Mouse (Mus musculus) hindbrain, embryonic 14.5 days (tissue): ENCODE results near the gene Amn. TPM values are rescaled to one million over a fixed set of nuclear protein-coding genes. Genes with fewer than 3 reads are reported as not detected.

Source experiments
- ATAC-seq: fragments of 200-750 bp; cut with Nextera tagmentation; 2 replicates; pipeline ENCODE4 v1.8.0; 2017; ENCODE audit warnings: moderate number of reproducible peaks, mild to moderate bottlenecking, moderate TSS enrichment, moderate library complexity; ENCODE audit not compliant: low FRiP score
- DNase-seq: peaks from one replicate; pipeline ENCODE4 v3.0.0-alpha.2; 2015; ENCODE audit warnings: low spot score
- H3K27ac ChIP-seq: fragments of 300-500 bp; sonication (generic); 2 replicates; pipeline ENCODE4 v1.5.1; 2014; ENCODE audit warnings: mild to moderate bottlenecking, moderate library complexity
- H3K27me3 ChIP-seq: fragments of 300-500 bp; sonication (generic); 2 replicates; pipeline ENCODE4 v1.6.1; 2014; ENCODE audit warnings: mild to moderate bottlenecking, low read length, mixed read lengths; ENCODE audit not compliant: control insufficient read depth, insufficient read depth
- H3K36me3 ChIP-seq: fragments of 300-500 bp; sonication (generic); replicated peaks from 2 replicates; pipeline ENCODE4 v1.6.1; 2014; ENCODE audit not compliant: control insufficient read depth, insufficient read depth
- H3K4me1 ChIP-seq: fragments of 300-500 bp; sonication (generic); replicated peaks from 2 replicates; pipeline ENCODE4 v1.6.1; 2014; ENCODE audit warnings: antibody characterized with exemption, low read length, mixed read lengths; ENCODE audit not compliant: control insufficient read depth, insufficient read depth
- H3K4me2 ChIP-seq: fragments of 300-500 bp; sonication (generic); replicated peaks from 2 replicates; pipeline ENCODE4 v1.6.1; 2014; ENCODE audit warnings: mild to moderate bottlenecking, moderate library complexity
- H3K4me3 ChIP-seq: fragments of 300-500 bp; sonication (generic); replicated peaks from 2 replicates; pipeline ENCODE4 v1.5.1; 2014; ENCODE audit warnings: mild to moderate bottlenecking, low read length
- H3K9ac ChIP-seq: fragments of 300-500 bp; sonication (generic); 2 replicates; pipeline ENCODE4 v1.6.1; 2014
- H3K9me3 ChIP-seq: fragments of 300-500 bp; sonication (generic); 2 replicates; pipeline ENCODE4 v1.6.1; 2016; ENCODE audit warnings: low read length; ENCODE audit not compliant: control insufficient read depth
- WGBS: fragments of 180-500 bp; shearing (Covaris S2); extraction: QIAGEN DNeasy Blood & Tissue Kit; methylation state at CpG from one replicate; pipeline ENCODE4 v1.1.7; 2014; 5-methylcytosine and 5-hydroxymethylcytosine counted together
- polyA plus RNA-seq: library from polyadenylated mRNA; unstranded; fragments of >200 nt; fragmentation: Nextera tagmentation; extraction: Ambion mirVana; gene quantifications from 2 replicates; pipeline ENCODE4 v1.2.1, GENCODE M21; 2014

The Amn gene
- polyA plus RNA-seq, 1 experiment from 2014 or later = 19.6 TPM

GRCm38 (mm10) chr12:111251227-111251626 is 19.7 kb upstream of the Amn start:
- no peaks in the 10 kb centered on the region for H3K4me1 ChIP-seq
- peaks cover 36% of the 10 kb centered on the region for H3K36me3 ChIP-seq
- H3K9me3 ChIP-seq = no peaks in the 10 kb centered on the region
- 67% methylated on average over 9 of the region's 9 CpGs for WGBS
- no peak overlapping the region for H3K27ac ChIP-seq
- no peak overlapping the region for H3K9ac ChIP-seq
- no peak overlapping the region for H3K4me2 ChIP-seq
- DNase-seq (no peak), ATAC-seq (no peak)
- H3K27me3 ChIP-seq = no peaks in the 10 kb centered on the region
- no peak overlapping the region for H3K4me3 ChIP-seq

GRCm38 (mm10) chr12:111263650-111264049 is 7.2 kb upstream of the Amn start:
- Histone ChIP-seq H3K27ac (no peak overlapping the region), H3K9me3 (no peaks in the 10 kb centered on the region), H3K4me1 (no peaks in the 10 kb centered on the region), H3K36me3 (peaks cover 41% of the 10 kb centered on the region), H3K4me2 (no peak overlapping the region), H3K9ac (no peak overlapping the region), H3K4me3 (no peak overlapping the region), H3K27me3 (no peaks in the 10 kb centered on the region)
- WGBS = 97% methylated on average over 16 of the region's 16 CpGs
- DNase-seq = no peak
- ATAC-seq = no peak

- no peak overlapping the region for H3K9ac ChIP-seq
These were observed 5.7 kb upstream of the Amn start for GRCm38 (mm10) chr12:111265212-111265611.

GRCm38 (mm10) chr12:111266592-111266991 is 4.3 kb upstream of the Amn start:
- no peak for DNase-seq
- Histone ChIP-seq H3K4me3 (no peak overlapping the region), H3K4me2 (no peak overlapping the region), H3K36me3 (peaks cover 17% of the 10 kb centered on the region), H3K9me3 (no peaks in the 10 kb centered on the region), H3K27ac (no peak overlapping the region), H3K9ac (no peak overlapping the region), H3K4me1 (no peaks in the 10 kb centered on the region), H3K27me3 (peaks cover 24% of the 10 kb centered on the region)
- 87% methylated on average over 12 of the region's 12 CpGs for WGBS
- ATAC-seq = no peak

More at GRCm38 (mm10) chr12:111265212-111265611, 5.7 kb upstream of the Amn start:
- Histone ChIP-seq H3K36me3 (peaks cover 30% of the 10 kb centered on the region), H3K27ac (no peak overlapping the region), H3K9me3 (no peaks in the 10 kb centered on the region), H3K4me2 (no peak overlapping the region), H3K4me3 (no peak overlapping the region), H3K27me3 (peaks cover 11% of the 10 kb centered on the region), H3K4me1 (no peaks in the 10 kb centered on the region)
- WGBS = 86% methylated on average over 5 of the region's 5 CpGs
- ATAC-seq (no peak), DNase-seq (no peak)

- ATAC-seq (no peak), DNase-seq (no peak)
- Histone ChIP-seq H3K27me3 (peaks cover 36% of the 10 kb centered on the region), H3K36me3 (peaks cover 8% of the 10 kb centered on the region), H3K27ac (no peak overlapping the region), H3K4me2 (no peak overlapping the region), H3K9ac (no peak overlapping the region), H3K4me3 (no peak overlapping the region), H3K4me1 (no peaks in the 10 kb centered on the region), H3K9me3 (no peaks in the 10 kb centered on the region)
- 82% methylated on average over 4 of the region's 4 CpGs for WGBS
These were observed 3.1 kb upstream of the Amn start for GRCm38 (mm10) chr12:111267673-111268325.

- H3K27ac ChIP-seq = no peak overlapping the region
- peaks cover 72% of the 10 kb centered on the region for H3K27me3 ChIP-seq
- no peak overlapping the region for H3K4me3 ChIP-seq
- no peak for ATAC-seq
- peaks cover 15% of the 10 kb centered on the region for H3K4me1 ChIP-seq
- H3K9ac ChIP-seq = no peak overlapping the region
- H3K9me3 ChIP-seq = no peaks in the 10 kb centered on the region
- no peak for DNase-seq
- no peaks in the 10 kb centered on the region for H3K36me3 ChIP-seq
- no peak overlapping the region for H3K4me2 ChIP-seq
- WGBS = 11% methylated on average over 27 of the region's 28 CpGs
These were observed 511 bp downstream of the Amn start for GRCm38 (mm10) chr12:111271406-111271805.

GRCm38 (mm10) chr12:111271966-111272365 is 1.1 kb downstream of the Amn start:
- DNase-seq (no peak), ATAC-seq (no peak)
- Histone ChIP-seq H3K9me3 (no peaks in the 10 kb centered on the region), H3K4me2 (no peak overlapping the region), H3K27me3 (peaks cover 78% of the 10 kb centered on the region), H3K9ac (no peak overlapping the region), H3K36me3 (no peaks in the 10 kb centered on the region), H3K4me1 (peaks cover 15% of the 10 kb centered on the region), H3K4me3 (no peak overlapping the region), H3K27ac (no peak overlapping the region)
- WGBS = 23% methylated on average over 8 of the region's 8 CpGs

- WGBS = 19% methylated on average over 12 of the region's 12 CpGs
- no peak overlapping the region for H3K9ac ChIP-seq
- peaks cover 82% of the 10 kb centered on the region for H3K27me3 ChIP-seq
- H3K4me2 ChIP-seq = no peak overlapping the region
- ATAC-seq (no peak), DNase-seq (peak; percentile 80)
- H3K9me3 ChIP-seq = no peaks in the 10 kb centered on the region
- H3K27ac ChIP-seq = no peak overlapping the region
- H3K36me3 ChIP-seq = no peaks in the 10 kb centered on the region
- H3K4me3 ChIP-seq = no peak overlapping the region
- H3K4me1 ChIP-seq = peaks cover 15% of the 10 kb centered on the region
These were observed 1.5 kb downstream of the Amn start for GRCm38 (mm10) chr12:111272420-111272819.

- Histone ChIP-seq H3K4me2 (peak overlapping the region; percentile 81), H3K9ac (peak overlapping the region; percentile 55; the same call in 1 of the 2 replicates), H3K9me3 (no peaks in the 10 kb centered on the region), H3K27ac (no peak overlapping the region), H3K27me3 (peaks cover 85% of the 10 kb centered on the region), H3K4me3 (peak overlapping the region; percentile 39), H3K4me1 (peaks cover 15% of the 10 kb centered on the region), H3K36me3 (no peaks in the 10 kb centered on the region)
- DNase-seq (no peak), ATAC-seq (no peak)
- WGBS = 4% methylated on average over 28 of the region's 28 CpGs
These were observed 3.1 kb downstream of the Amn start for GRCm38 (mm10) chr12:111274006-111274405.
